Mouse (Mus musculus) MN1 (cell line): ENCODE measurements at regions not wholly inside any gene's neighbourhood (a gene's known extent, or its start where the extent isn't known, plus 50 kb on each side); places are given as distances from the start of the nearest gene placed in this dataset.

Source experiments
- DNase-seq: peaks from one replicate; pipeline ENCODE4 v3.0.0-alpha.2; 2016; ENCODE audit warnings: low spot score

- no peak for DNase-seq
These were observed 103.6 kb downstream of the Ier5 start for GRCm38 (mm10) chr1:154995778-154996390.

GRCm38 (mm10) chr1:154993927-154994856, 105.2 kb downstream of the Ier5 start:
- DNase-seq: no peak

GRCm38 (mm10) chr1:154983325-154983724, 99.0 kb upstream of the Cacna1e start:
- DNase-seq: no peak

- DNase-seq: no peak
These were observed 98.5 kb upstream of the Cacna1e start for GRCm38 (mm10) chr1:154982836-154983235.

GRCm38 (mm10) chr1:154981687-154982086, 97.4 kb upstream of the Cacna1e start:
- peak; percentile 14 for DNase-seq

GRCm38 (mm10) chr1:154975732-154976131, 91.4 kb upstream of the Cacna1e start:
- no peak for DNase-seq

GRCm38 (mm10) chr1:154961271-154961670, 77.0 kb upstream of the Cacna1e start:
- no peak for DNase-seq

GRCm38 (mm10) chr1:154956625-154957031, 72.3 kb upstream of the Cacna1e start:
- no peak for DNase-seq

- no peak for DNase-seq
These were observed 68.4 kb upstream of the Cacna1e start for GRCm38 (mm10) chr1:154952679-154953078.
